Mouse (Mus musculus) testis, adult 2 months (tissue): ENCODE measurements around the gene Hoxa4.

Source experiments
- CTCF ChIP-seq: fragments of 200-500 bp; IDR thresholded peaks from 2 replicates; pipeline ENCODE4 v1.5.1; 2012; ENCODE audit warnings: low read depth, mild to moderate bottlenecking, inconsistent platforms, low read length, moderate library complexity; ENCODE audit not compliant: control insufficient read depth, insufficient read depth, insufficient replicate concordance
- POLR2A ChIP-seq: fragments of 200-500 bp; IDR thresholded peaks from 2 replicates; pipeline ENCODE4 v1.6.1; 2012; ENCODE audit warnings: low read depth, mild to moderate bottlenecking, inconsistent platforms, low read length, moderate library complexity; ENCODE audit not compliant: control insufficient read depth

DNA sequence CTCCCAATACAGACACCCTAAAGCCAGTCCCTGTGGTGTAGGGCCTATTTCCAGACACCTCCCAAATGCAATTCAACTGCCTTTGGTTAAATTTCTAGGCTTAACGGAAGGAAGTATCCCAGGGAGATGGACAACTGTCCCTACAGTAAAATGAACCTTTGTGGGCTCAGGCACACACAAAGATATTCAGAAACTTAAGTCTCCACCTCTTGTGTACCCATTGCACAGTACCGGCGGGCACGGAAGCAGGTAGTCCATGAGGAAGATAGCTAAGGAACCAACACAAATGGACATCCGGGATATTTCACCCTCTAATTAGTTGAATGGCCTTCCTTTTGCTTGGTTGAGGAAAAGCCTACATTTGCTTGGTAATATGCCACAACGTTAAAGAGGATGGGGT is 15.2 kb downstream of the Hoxa4 start:
- no peak for TF ChIP-seq CTCF
- TF ChIP-seq POLR2A: no peak
